Mouse (Mus musculus): ENCODE results near the gene Hspd1. TPM values are rescaled to one million over a fixed set of nuclear protein-coding genes. Genes with fewer than 3 reads are reported as not detected.
A peak's percentile ranks its signal among the peaks of the same experiment; 100 is the strongest.
"Not testable (repeated sequence)": the region's sequence is repeated elsewhere in the genome, so short reads cannot be mapped to it uniquely, and the experiment has no call there.

The Hspd1 gene
- total RNA-seq, 1 experiment from 2014 or later, result 524 TPM

DNA sequence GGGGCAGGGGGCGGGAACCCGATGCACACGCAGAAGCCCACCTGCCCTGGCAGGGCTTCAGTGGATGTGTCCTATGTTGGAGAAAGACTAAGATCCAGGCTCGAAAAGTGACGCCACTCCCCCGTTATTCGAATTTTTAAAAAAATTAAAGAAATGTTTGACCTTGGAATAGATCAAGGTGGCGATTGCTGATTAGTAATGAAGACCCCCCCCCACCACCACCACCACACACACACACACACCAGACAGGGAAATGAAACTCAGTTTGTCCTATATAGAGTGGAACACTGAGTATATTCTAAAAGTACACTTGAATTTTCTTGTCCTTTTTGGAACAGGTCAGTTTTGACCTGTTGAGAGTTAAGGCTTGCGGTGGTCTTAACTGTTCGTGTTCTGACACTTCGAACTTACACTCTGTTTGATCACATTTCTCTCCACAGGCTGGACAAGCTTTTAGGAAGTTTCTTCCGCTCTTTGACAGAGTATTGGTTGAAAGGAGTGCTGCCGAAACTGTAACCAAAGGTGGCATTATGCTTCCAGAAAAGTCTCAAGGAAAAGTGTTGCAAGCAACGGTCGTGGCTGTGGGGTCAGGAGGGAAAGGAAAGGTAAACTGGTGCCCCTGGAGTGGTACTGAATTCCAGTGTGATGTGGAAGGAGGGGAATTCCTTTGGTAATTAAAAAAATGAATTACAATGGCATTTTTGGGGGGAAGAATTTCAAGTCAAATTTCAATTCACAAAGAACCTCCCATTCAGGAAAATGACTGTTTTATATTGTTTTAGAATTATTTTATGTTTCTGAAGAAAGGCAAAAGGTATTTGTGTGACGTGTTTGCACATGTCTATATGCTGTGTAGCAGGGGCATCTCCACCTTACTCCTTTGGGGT lies 811 bp upstream of the Hspd1 start:
- no peak for ATAC-seq (replicated peaks; ENCODE audit: low read depth, poor library complexity, severe bottlenecking)

DNA sequence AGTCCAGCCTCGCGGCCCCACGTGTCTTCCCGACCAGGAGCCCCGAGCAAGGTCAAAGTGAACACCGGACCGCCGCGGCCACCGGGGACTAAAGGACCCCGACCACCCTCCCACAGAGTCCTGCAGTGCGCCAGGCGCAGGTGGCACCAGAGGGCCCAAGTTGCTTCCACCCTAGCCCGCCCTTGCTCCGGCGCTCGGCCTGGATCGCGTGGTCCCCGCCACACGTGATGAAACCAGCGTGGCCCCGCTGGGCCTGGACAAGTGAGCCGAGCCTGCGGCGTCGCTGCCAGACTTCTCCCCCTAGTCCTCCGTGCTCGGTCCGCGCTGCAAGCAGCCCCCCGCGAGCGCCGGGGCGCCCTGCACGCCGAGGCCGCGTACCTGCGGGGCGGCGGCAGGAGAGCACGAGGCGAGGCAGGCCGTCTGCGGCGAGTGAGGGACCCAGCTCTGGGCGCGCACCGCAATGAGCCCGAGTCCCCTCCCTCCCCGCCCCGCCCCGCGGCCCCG lies 590 bp downstream of the Hspd1 start:
- peak; percentile 17 for ATAC-seq (replicated peaks; ENCODE audit: low read depth, poor library complexity, severe bottlenecking)

DNA sequence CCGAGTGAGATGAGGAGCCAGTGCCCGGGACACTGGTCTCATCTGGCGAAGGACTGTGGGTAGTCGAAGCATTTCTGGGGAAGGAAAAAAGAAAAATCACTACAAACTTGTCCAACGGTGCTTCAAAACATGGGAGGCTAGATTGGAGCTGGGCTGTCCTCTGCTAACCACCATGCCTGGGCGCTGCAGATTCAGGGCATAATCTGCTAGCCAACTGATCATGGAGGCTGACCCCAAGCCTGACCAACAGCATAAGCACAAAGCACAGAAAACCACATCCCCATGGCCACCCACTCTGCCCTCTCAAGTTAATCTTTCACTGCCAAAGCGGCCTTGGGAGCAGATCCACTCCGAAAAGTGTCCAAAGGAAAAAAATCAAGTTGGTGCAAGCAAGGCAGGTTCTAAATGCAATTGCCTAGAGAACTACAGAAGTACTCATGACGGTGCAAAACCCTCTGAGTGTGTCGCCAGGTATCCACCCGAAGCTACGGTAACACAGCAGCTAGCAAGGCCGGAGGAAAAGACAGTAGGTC lies 1.1 kb downstream of the Hspd1 start:
- peak; percentile 1 for ATAC-seq (replicated peaks; ENCODE audit: low read depth, poor library complexity, severe bottlenecking)

DNA sequence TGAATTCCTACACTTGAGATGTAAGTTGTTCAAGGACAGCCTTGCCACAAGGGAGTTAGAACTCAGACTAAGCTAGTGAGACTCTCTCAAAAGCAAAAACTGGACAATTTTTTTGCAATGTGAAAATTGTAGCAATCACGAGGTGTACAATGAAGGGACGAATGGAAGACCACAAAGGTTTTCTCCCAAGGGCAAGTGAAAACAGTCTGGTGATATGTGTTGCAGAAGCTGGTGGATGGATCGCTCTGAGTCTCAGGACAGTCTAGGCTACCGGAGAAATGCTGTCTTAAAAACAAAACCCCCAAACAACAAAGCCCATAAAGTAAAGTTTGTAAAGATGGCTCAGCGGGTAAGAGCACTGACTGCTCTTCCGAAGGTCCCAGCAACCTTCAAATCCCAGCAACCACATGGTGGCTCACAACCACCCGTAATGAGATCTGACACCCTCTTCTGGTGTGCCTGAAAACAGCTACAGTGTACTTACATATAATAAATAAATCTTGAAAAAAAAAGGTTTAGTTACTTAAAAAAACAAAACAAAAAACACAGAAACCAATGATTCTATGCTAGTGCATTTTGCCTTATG lies 2.2 kb downstream of the Hspd1 start:
- ATAC-seq (replicated peaks; ENCODE audit: low read depth, poor library complexity, severe bottlenecking), result no peak

DNA sequence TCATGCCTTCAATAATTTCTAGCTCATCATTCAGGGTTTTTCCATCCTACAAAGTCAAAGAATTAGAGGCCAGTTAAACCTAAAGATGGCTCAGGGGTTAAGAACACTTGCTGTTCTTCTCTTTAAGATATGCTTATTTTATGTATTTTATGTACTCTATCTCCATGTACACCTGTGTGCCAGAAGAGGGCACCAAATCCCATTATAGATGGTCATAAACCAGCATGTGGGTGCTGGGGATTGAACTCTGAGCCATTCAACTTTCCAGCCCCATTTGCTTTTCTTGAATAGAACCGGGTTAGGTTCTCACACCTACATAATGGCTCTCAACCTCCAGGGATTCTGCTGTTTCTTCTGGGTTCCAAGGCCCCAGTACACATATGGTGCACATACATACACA lies 5.9 kb downstream of the Hspd1 start:
- ATAC-seq (replicated peaks; ENCODE audit: low read depth, poor library complexity, severe bottlenecking), result 0 out of 2 replicates have a peak, but pooled peaks have one; percentile 26

DNA sequence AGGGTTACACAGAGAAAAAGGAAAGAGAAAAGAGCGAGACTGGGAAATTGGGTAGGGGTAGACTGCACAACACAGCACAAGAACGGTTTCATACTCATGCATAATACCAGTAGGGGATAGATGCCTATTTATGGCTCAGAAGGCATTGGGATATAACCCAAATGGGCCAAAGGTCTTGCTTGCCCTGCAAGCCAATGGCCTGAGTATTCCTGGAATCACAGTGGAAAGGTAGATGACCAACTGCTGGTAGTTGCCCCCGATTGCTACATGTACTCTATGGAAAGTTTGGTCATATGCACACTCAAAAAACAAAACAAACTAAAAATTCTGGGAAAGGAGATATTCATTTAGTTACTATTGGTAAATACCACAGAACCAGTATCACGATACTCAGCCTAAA lies 8.4 kb downstream of the Hspd1 start:
- ATAC-seq (replicated peaks; ENCODE audit: low read depth, poor library complexity, severe bottlenecking), result no peak

DNA sequence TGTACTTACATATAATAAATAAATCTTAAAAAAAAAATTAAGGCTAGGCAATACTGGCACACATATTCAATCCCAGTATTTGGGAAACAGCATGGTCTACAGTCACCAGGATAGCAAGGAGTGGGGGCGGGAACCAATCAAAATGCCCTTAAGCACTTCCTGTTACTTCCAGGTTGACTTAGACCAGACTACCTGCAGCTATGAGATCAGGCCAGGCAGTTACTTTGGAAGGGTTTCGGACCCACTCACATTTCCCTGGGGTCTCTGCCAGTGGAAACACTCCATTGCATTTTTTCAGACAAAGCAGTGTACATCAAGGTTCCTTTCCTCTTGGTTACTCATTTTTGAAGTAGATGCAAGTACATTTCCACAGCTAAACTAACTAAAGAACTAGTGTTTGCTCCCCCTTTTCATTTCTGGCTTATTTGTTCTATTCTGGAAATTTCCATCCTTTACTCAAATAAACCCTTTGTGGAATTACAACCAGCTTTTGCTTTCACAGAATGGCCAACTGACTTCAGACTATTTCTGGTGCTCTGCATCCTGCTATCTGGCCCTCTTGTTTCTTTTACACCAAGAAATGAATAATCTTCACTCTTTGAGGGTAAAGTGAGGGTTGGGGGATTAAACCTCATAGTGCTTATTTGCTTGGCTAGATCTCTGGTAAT lies 11.1 kb downstream of the Hspd1 start:
- ATAC-seq (replicated peaks; ENCODE audit: low read depth, poor library complexity, severe bottlenecking), result no peak

DNA sequence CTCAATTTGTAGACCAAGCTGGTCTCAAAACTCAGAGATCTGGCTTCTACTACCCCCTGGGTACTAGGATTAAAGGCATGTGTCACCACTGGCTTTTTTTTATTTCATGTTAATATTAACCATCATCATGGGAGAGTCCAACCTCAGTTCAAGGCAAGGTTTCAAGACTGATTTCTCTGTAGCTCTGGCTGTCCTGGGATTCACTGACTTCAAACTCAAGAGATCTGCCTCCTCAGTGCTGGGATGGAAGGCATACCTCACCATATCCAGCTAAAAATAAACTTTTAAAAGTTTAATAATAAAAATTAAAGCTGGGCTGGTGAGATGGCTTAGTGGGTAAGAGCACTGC lies 11.7 kb downstream of the Hspd1 start:
- 0 out of 2 replicates have a peak, but pooled peaks have one; percentile 13 for ATAC-seq (replicated peaks; ENCODE audit: low read depth, poor library complexity, severe bottlenecking)

DNA sequence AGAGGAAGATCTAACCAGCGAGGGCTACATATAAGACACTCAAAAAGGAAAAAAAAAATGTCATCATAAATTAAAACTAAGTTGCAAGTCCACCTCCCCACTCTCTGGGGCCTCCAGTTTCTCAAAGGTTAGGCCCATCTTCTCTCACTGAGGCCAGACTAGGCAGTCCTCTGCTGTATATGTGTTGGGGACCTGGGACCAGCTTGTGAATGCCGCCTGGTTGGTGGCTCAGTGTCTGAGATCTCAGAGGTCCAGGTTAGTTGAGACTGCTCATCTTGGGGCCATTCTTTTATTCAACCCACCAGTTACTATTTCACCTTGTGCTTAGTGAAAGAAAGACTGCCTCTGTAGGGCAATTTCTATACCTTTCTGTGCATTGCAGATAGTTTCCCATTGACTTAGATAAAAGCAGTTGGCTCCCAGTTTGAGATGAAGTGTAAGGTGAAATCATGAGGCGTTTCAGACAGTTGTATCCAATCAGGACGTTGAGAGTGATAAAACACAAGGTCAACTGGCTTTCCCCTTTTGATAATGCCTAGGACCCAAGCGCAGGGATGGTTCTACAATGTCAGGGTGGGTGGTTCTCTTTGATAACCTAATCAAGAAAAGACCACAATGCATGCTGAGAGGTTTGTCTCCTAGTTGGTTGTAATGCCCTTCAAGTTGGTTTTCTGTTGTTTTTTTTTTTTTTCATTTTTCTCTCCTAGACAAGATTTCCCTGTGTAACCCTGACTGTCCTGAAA lies 12.2 kb downstream of the Hspd1 start:
- peak; percentile 85 for ATAC-seq (replicated peaks; ENCODE audit: low read depth, poor library complexity, severe bottlenecking)

DNA sequence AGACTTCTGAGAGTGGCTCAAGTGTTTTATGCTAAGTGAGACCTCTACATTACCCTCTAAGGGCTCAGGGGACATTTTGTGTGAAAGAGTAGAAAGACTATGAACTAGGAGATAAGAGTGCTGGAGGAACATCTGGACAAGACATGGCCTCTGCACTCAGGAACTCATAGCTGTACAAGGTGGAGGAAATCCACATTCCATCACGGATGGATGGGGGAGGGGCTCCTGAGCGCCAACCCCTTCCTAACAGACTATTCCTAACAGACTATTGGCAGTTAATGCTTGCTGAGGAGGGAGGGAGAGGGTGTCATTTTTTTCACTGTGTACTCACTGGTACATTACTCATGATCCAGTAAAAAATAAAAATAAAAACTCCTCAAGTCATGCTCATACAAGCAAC lies 13.3 kb downstream of the Hspd1 start:
- no peak for ATAC-seq (replicated peaks; ENCODE audit: low read depth, poor library complexity, severe bottlenecking)

DNA sequence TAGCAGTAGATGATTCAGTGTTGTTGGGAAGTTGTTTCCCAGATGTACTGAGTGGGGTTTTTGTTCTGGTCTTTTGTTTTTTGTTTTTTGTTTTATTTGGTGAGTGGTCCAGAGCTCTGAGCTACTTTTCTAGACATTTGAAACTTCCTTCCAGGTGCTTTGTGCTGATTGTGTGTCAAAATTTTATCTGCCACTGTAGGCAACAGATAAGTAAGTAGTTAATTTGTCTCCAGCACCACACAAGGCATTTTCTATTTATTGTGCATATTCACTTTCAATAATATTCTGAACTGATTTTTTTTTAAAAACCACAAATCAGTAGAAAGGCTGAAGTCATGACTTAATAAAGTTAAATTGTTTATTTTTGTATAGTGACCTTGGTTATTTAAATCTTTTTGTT lies 15.7 kb downstream of the Hspd1 start:
- ATAC-seq (replicated peaks; ENCODE audit: low read depth, poor library complexity, severe bottlenecking), result not testable (repeated sequence)

DNA sequence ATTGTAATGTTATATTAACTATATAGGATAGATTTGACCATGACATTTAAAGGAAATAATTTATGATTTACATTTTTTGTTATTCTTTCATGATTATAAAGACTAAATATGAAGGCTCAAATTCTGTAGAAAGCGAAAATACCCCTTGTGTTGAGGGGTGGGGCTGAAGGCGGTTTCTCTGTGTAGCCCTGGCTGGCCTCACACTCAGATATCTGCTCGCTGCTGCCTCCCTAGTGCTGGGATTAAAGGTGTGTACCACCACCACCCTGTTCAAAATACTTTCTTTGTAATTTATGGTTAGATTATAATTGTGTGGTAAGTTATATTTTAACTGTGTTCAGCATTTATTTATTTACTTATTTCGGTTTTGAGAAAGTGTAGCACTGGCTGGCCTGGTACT lies 26.3 kb downstream of the Hspd1 start:
- no peak for ATAC-seq (replicated peaks; ENCODE audit: low read depth, poor library complexity, severe bottlenecking)

DNA sequence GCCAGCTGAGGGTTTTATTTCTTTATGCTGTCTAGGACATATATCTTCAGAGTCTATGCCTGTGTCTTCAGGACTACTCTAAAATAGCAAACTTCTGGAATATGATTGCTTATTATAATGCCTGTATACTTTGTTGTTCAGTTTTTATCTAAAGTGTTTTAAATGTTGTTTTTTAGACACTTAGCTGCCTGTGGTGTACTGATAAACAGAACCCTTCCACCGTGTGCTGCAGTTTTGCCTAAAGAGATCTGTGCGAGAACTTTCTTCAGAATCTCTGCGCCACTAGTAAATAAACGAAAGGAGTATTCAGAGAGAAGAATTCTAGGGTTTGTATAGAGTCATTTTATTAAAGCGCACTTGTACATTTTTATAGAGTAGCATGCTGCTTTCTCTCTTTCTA lies 26.9 kb downstream of the Hspd1 start:
- ATAC-seq (replicated peaks; ENCODE audit: low read depth, poor library complexity, severe bottlenecking), result no peak

DNA sequence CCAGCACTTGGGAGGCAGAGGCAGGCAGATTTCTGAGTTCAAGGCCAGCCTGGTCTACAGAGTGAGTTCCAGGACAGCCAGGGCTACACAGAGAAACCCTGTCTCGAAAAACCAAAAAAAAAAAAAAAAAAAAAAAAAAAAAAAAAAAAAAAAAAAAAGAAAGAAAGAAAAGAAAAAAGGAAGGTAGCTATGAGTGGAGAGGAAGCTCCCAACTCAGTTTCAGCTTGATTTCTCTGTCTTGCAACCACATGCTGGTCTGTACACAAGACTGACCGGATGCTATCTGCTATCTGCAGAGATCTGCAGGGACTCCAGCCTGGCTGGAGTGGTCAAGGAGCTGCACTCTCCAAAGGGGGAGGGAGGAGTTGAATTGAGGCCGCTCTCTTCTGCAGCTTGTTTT lies 29.7 kb downstream of the Hspd1 start:
- ATAC-seq (replicated peaks; ENCODE audit: low read depth, poor library complexity, severe bottlenecking), result not testable (repeated sequence)

DNA sequence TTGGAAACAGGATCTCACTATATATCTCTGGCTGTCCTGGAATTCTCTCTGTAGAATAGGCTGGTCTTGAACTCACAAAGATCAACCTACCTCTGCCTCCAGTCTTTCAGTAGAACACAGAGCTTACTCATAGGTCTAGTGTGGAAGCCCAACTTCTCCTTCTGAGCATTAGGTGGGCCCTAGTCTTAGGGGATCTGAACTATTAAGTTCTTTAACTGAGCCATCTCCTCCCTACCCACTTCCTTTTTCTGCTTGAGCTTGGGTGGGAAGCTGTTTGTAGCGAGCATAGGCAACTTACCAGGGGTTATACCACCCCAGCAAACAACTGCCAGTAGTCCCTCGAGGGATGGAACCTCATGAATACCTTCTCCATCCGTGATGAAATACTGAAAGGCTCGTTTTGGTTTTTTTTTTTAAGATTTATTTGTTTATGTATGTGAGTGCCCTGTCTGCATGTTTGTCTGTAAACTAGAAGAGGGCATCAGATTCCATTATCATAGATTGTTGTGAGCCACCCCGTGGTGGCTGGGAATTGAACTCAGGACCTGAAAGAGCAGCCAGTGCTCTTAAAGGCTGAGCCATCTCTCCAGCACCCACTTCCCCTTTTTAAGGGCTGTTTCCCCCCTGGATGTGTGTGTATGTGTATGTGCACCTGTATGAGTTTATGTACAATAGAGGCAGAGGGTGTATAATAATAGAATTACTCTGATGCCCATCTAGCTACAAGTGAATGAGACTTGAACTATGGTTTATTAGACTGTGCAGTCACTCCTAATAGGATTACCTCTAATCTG lies 32.5 kb downstream of the Hspd1 start:
- ATAC-seq (replicated peaks; ENCODE audit: low read depth, poor library complexity, severe bottlenecking), result peak; percentile 12

DNA sequence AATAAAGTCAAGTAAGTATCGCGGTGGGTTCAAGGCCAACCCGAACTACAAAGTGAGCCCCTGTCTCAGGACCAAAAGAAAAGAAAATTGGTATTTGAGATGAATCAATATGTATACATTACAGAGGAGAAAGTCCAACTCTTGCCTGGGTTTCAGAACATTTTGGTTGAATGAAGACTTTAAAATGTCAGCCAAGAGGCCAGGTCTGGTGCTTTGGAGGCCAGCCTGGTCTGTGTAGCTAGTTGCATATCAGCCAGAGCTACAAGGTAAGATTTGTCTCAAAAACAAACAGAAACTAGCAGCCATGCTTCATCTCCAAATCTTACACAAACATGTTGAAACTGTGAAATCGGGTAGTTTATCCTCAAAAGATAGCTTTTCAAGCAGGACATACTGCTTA lies 34.4 kb downstream of the Hspd1 start:
- no peak for ATAC-seq (replicated peaks; ENCODE audit: low read depth, poor library complexity, severe bottlenecking)

DNA sequence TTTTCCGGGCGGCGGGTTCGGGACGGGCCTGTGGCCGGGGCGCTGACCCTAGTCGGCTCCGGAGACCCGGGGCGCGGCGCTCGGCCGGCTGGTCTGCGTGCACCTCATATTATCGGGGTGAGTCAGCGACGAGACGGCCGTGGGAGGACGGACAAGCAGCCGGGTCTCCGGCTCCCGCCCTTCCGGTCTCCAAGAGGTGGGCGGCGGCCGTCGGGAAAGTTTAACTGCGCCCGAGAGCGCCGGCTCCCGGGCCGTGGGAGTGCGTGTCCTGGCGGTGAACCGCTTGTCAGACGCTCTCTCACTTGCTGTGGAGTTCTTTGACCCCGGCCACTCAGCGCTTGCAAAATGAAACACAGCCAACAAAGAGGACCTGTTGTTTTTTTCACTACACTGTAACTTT lies 35.0 kb downstream of the Hspd1 start:
- peak; percentile 17 for ATAC-seq (replicated peaks; ENCODE audit: low read depth, poor library complexity, severe bottlenecking)

DNA sequence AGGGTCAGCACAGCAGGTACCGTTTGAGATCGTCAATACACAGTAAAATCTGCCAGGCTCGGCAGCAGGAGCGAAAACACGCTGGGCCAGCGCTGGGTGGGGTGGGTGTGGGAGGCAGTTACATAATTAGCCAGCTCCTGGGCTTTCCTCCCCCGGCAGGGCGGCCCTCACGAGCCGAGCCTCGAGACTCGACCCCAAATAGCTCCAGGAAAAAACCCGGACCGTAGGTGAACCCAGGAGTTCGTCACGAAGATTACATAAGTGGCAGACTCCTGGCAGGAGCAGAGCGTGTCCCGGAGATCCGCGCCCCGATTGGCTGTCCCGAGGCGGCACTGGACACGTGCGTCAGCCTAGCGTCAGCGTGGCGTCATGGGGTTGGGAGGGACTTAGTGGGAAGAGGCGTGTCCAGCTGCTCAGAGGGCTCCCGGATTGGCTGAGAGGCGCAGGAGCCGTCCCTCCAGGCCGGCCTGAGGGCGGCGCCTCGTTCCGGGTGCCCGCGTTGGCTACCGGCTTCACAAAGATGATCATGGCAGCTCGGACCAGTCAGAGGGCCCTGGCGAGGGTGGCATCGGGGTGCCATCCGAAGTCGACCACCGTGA lies 35.6 kb downstream of the Hspd1 start, which contains the start of gene Coq10b:
Gene Coq10b, plus strand, starts transcription at position 416 of the 599 bp plus-strand sequence.
- ATAC-seq (replicated peaks; ENCODE audit: low read depth, poor library complexity, severe bottlenecking), result peak; percentile 96

DNA sequence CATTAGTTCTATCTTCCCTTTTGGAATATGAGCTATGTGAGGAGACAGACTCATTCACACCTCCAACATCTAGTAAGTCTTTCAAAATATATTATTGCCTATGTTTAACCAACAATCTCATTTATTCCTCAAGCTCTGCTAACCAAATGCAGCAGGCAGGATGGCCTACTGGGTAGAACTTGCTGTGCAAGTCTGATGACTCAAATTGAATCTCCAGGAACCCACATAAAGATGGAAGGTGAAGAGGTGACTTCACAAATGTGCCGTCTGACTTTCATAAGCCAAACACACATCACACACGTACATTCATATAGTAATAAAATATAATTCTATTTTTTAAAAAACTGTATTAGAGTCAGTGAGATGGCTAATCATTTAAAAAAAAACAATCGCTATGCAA lies 36.4 kb downstream of the Hspd1 start:
- ATAC-seq (replicated peaks; ENCODE audit: low read depth, poor library complexity, severe bottlenecking), result no peak

All from common myeloid progenitor, adult 5-6 weeks (primary cell).